Mouse (Mus musculus): ENCODE data around the gene 9330182L06Rik.

The 9330182L06Rik gene

GRCm38 (mm10) chr5:9265586-9266279 lies at the start of gene 9330182L06Rik:
TSS of gene 9330182L06Rik (plus strand) at chr5:9266118.
- peak; percentile 26 for DNase-seq (ENCODE audit: low read depth, low spot score)

DNA sequence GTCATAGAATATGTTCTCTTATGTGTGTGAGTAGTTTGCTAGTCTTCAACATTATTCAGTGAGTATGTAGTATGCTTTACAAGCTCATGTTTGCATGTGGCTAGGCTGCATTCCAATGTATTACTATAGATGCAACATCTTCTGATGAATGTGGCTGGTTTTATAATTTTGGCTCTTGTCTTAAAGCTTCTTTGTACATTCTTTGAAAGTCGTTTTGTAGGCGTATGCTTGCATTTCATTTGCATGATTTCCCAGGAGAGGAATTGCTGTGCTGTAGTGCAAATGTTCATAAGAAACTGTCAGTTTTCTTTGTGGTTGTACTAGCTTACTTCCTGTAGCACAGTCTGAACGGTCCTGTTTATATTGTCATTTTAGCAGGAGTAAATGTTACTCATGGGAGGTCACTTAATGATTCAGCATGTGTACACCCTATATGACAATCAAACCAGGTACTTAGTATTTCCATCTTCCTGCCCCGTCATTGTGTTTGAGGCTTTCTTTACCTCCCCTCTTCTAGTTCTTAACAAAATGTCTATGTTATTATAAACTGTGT lies 38.4 kb upstream of the 9330182L06Rik start:
- no peak for DNase-seq (ENCODE audit: low read depth, low spot score)

DNA sequence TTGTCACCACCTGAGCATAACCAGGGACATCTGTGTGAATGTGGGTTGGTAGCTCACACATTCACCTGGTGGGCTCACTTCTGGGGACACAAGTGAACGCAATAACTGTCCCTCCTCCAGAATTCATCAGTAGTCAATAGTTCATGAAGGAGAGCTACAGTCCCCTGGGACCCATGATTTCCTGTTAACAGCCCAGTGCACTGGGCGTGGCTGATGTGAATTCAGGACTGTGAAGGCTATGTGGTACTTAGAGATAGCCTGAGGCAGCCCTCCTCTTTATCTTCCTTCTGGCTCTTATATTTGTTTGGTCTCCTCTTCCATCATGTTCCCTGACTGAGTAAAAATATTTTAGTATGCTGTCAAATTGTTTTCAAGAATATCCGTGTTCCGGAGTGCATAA lies 1.6 kb upstream of the 9330182L06Rik start:
- DNase-seq (ENCODE audit: low read depth, low spot score): peak; percentile 9

DNA sequence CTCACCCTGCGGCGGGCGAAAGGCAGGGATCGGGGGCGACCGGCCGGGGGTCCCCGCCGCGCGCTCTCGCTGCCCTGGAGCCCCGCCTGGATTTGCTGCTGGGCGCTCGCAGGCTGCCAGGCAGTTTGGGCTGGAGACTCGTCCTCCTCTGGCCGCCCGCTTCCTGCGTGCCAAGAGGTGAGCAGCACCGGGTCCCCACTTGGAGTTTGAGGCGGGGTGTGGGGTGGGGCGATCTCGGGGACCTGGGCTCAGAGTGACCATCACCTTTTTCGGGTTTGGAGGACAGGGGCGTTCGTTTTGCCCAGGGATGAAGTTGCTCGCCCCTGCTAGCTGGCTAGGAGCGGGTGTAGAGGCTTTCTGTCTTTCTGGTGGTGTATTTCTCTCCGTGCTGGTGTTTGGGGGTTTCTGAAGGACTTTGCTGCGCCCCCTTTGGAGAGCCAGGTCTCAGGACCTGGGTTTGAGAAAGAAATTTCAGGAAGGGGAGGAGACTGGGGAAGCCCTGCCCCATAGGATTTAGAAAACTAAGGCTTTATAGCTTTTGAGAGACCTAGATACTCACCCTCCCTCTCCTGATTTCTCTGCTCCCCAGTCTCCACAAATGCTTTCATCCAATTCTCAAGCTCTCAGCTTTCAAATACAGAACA lies 484 bp downstream of the 9330182L06Rik start:
- DNase-seq (ENCODE audit: low read depth, low spot score): peak; percentile 11

GRCm38 (mm10) chr5:9269666-9270065 lies 3.7 kb downstream of the 9330182L06Rik start:
- no peak for DNase-seq (ENCODE audit: low read depth, low spot score)

DNA sequence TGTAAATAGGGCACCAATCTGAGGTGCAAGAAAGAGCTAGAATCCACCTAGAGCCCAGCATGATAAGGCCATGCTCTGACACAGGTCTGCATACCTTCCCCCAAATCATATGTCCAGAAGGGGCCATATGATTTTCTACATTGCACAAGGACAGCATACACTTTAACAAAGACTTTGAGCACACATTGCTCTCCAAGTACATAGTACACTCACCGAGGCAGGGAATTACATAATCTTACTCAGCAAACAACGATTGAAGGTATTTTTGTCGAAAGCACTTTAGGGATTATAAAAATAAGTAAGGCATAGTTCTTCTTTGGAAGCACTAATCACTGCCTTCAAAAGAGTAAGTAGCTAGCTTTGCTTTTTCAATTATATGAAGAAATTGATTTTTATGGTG lies 7.1 kb downstream of the 9330182L06Rik start:
- no peak for DNase-seq (ENCODE audit: low read depth, low spot score)

DNA sequence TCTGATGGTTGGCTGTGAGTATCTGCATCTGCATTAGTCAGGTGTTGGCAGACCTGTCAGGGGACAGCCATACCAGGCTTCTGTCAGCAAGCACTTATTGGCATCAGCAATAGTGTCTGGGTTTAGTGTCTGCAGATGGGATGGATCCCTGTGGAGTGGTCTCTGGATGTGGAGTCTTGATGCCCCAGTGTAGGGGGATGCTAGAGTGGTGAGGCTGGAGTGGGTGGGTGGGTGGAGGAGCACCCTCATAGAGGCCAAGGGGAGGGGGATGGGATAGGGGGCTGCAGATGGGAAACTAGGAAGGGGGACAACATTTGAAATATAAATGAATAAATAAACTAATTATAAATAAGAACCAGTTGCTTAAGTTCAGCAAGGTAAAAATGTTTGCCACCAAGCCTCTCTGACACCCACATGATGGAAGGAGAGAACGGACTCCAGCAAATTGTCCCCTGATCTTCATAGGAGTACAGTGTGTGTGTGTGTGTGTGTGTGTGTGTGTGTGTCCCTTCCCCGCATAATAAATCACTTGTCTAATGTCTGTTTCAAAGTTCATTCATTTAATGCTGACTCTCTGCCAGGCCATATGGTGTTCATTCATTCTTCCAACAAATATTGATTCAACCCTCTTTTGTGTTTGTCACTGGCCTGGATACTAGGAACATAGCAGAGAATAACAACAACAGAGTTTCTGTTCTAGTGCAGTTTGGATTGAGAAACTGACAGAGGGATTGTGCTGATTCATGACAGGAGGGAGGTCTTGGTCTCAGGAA lies 30.0 kb downstream of the 9330182L06Rik start:
- no peak for DNase-seq (ENCODE audit: low read depth, low spot score)

DNA sequence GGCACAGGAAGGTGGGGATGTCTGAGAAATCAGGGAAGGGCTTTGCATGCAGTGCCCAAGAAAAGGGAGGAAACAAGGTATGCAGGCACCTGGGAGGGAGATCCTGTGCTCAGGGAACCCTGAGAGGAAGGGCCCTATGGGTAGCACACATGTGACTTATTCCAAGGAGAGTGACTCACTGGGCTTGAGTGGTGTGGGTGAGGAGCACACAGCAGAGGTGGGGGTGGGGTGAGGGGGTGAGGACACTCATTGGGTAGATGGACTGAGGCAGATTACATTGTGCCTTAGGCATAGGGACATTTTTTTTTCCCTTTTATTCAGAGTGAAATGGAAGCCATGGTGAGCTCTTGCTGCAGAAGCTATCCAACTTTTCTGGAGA lies 30.6 kb downstream of the 9330182L06Rik start:
- no peak for DNase-seq (ENCODE audit: low read depth, low spot score)

DNA sequence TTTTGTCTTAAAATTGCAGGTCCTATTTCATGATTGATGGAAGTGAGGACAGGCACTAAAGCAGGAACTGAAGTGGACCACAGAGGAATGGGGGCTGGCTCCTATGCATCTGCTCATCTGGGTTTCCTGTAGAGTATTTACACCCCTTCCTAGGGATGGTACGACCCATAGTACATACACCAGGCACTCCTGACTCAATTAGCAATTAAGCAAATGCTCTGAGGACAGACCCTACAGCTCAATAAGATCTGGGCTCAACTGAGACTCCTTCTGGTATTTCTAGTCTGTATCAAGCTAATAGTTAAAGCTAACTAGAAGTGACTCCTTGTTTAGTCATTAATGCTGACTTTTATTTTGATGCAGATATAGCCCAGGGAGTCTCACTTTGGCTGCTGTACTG lies 60.9 kb downstream of the 9330182L06Rik start:
- DNase-seq (ENCODE audit: low read depth, low spot score): no peak

DNA sequence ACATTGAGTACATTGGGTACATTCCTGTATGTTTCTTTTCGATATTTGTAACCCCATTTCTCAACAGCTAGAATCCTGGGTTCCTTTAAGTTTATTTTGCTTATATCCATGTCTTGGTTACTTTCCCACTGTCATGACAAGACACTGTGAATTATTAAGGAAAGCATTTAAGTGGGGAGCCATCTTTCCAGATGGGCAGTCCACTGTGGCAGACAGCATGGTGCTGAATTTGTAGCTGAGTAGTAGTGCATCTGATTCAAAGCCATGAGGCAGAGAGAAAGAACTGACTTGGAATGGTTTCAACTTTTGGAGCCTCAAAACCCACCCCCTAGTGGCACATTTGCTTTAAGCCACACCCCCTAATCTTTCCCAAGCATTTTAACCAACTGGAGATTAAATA lies 61.6 kb downstream of the 9330182L06Rik start:
- no peak for DNase-seq (ENCODE audit: low read depth, low spot score)

DNA sequence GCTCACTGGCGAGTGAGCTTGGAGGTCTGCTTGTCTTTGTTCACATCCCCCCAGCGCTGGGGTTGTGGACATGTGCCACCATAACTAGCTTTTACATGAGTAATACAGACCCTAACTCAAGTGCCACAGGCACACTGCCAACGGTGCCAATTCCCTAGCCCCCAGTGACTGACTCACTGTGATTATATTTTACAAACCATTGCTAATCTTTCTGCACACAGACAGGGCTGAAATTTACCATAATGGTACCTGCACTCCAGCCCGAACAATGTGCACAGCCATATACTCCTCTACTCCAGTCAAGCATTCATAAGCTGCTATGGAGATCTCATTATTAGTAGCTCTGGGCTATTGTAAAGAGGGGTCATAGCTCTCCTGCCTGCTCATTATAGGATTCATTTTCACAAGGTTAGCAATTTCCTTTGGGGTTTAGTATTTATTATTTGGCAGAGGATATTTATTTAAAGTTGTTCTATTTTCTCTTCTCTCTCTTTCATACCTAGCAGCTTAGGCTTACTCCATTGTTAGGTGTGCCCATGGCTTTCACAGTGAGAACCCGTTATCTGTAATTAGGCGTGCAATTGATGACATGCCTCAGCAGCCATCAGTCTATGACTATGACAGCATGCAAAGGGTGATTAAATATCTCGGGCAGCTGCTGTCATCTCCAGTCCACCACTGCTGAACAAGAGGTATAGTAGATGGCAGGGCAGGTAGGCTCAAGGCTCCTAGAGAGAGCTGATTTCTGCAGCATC lies 73.0 kb downstream of the 9330182L06Rik start:
- DNase-seq (ENCODE audit: low read depth, low spot score): no peak

DNA sequence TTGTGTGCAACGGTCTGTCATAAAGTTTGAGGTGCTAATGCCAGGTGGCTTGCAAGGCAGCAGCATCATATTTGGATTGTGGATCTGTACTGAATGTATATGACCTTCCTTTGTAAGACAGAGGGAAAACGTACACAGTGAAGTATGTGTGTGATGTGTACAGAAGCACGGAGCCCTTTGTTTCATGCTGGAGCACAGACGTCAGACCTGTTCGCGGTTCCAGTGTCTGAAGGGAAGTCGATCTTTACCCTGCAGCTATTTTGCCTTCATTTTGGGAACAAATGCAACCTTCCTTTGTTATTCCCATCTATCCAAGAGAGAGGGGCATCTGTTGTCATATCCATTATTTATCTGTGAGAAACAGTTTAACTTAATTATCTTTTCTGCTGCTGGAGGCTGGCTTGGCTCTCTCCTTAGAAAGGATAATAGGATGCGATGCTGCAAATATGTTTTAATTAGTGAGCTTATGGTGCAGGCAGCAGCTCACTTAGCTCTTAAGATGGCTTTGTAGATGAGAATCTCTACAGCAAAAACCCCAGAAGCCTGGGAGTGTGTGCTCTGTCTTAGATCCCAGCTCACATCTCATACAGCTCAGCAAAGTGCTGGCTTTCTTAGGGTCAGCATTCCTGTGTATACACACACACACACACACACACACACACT lies 73.7 kb downstream of the 9330182L06Rik start:
- no peak for DNase-seq (ENCODE audit: low read depth, low spot score)

DNA sequence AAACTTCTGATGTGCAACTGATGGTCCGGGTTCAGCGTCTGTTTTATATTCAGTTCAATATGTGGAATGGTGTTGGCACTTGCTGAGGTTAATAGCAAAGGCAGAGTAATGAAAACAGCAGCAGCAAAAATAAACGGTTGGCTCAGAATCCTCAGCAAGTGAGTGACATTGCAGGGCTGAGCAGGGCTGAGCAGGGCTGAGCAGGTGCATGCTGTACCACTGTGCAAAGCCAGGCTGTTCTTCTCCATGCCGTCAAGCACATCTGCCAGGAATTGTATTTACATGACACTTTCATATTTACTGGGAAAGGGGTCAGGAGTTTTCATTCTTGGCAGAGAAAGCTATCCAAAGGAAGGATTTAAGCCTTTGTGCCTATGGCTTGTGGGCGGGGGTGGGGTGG lies 78.7 kb downstream of the 9330182L06Rik start:
- DNase-seq (ENCODE audit: low read depth, low spot score): no peak

DNA sequence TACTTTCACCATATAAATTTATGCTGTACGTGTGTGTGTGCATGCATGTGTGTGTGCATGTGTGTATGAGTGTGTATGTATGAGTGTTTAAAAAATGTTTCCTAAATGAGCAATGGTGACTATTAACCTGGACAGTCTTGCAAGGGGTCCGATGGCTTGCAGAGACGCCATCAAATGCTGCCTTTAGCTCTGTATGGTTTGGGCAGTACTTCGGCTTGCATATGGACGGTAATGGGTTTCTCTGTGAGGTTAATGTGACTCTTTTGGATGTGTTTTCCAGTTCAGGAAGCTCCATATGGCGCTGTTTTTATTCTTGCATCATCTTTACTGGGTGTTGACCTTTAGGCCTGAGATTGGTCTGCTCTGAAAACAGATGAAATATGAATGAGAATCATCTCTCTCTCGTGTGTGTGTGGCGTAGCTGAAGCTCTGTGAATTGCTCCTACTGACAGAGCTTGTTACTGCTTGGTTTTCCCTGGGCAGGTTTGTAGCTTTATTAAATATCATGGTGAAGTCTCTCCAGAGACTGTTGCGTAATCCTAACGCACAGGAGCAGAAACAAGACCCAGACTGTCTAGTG lies 79.2 kb downstream of the 9330182L06Rik start:
- DNase-seq (ENCODE audit: low read depth, low spot score): no peak

DNA sequence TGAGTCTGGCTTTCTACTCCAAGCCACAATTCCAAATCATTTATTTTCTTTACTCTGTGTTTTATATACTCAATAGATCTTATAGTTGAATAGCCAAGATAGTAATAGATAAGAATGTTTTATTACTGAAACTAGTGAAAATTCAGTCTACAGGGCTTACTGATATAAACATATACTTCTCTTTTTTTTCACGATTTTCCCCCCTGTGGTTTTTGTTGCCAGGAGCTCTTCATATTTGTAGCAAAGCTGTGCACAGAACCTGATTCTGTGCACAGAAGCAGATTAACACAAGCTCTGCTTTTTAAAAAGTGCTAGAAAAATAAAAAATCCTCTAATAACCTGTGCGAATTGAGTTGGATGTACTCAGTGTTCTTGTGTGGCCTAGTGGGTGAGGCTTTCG lies 79.7 kb downstream of the 9330182L06Rik start:
- no peak for DNase-seq (ENCODE audit: low read depth, low spot score)

DNA sequence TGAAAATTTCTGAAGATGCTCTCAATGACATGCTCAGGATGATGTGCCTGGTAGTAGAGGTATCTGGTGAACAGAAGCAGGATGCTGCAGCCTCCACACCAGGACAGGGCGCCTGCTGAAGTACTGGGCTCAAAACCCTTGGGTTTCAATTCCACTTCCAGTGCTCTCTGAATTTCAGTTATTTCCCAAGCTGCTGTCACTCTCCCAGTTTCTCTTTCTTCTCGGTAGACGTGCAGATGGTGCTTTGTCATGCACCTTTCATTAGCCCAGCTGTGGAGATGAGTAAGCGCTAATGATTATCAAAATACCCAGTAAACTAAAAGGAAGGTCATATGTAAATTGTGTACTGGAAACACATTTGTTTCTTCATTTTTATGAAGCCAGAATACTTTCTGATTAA lies 80.6 kb downstream of the 9330182L06Rik start:
- no peak for DNase-seq (ENCODE audit: low read depth, low spot score)

DNA sequence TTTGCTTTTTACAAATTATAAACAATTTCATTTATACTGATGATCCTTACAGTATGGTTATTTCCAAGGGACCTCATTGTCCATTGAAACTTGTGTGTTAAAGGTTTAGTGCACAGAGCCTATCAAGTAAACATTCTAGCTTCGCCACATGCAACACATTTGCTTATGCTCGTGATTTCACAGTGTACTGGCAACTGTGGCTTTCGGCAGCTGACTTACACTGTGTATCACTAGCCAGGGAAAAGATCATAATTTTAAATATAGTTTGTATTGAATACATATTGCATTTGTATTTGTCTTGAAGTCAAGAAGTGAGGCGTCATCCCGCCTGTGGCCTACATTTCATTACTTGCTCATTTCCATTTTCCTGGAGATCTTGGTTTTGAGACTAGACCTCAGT lies 86.2 kb downstream of the 9330182L06Rik start:
- DNase-seq (ENCODE audit: low read depth, low spot score): no peak

DNA sequence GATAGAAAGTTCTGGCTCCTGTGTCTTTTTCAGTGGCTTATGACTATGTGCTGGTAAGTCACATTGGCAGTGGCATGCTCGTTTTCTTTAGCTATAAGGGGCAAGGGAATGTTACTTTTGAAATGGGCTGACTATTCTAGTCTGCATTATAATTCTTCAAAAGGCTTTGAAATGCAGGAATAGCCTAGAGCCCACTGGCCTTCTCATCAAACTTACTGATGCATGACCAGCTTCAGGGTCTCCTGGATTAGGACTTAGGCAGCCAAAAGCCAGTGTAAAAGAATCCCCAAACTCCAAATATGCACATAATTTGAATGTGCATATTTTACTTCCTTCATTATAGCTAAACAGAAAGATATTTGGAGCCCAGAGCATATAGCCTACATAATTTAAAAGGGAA lies 86.7 kb downstream of the 9330182L06Rik start:
- no peak for DNase-seq (ENCODE audit: low read depth, low spot score)

DNA sequence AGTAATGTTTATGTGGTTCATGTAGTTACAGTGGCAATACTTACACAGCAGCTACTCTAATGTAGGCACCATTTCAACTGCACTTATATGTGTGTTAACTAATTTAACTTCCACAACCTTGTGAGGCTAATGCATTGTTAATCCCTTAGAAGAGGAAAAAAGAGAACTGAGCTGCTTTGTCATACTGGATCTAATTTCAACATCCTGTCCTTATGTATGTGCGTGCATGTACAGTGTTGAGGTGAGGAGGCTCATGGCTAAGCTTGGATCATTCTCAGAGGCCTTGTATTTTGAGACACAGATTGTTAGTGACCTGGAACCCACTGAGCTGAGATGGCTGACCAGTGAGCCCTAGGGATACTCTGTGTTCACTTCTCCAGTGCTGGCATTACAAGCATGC lies 88.3 kb downstream of the 9330182L06Rik start:
- no peak for DNase-seq (ENCODE audit: low read depth, low spot score)

- no peak for DNase-seq (ENCODE audit: low read depth, low spot score)
These were observed 92.2 kb downstream of the 9330182L06Rik start for GRCm38 (mm10) chr5:9358076-9358475.
